Comparison of ENCODE assay signal across 28 mouse cellular contexts in the genomic region with DNA sequence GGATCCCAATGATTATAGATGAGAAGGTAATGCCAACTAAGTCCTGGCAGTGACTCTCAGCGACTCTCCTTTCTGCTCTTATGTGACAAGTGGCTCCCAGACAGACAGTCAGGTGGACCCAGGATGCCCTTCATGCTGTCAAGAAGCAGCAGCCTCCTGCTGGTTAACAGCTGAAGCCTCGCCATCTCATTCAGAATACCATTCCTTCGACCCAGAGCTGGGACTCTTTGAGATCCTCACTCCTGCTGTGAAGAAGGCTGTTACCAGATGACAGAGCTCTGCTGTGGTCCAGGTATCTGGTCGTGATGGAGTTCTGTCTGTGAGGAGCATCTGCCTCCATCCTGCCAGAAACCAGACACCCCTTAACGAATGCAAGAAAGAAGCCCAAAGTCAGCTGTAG.
A peak's percentile ranks its signal among the peaks of the same experiment; 100 is the strongest.
DNase-seq lines count a peak whose midpoint lies in the region; ATAC-seq lines count a peak whose summit lies in the region.
"Had no signal": no experiment of that assay in that cellular context is flagged by ENCODE, and none has a peak within 500 bp of the region (broad histone marks: within the 10 kb centered on the region; RNA-seq: fewer than 3 reads in every experiment).

No protein-coding gene starts in this region.

- H3K4me1 ChIP-seq in kidney, embryonic 15.5 days = no peaks in the 10 kb centered on the region
- H3K4me1 ChIP-seq: heart, embryonic 15.5 days; hindbrain, embryonic 12.5 days; limb, embryonic 15.5 days; liver, embryonic 13.5 days; midbrain, embryonic 13.5 days had no signal

- H3K27me3 ChIP-seq in kidney, embryonic 15.5 days = no peaks in the 10 kb centered on the region
- H3K27me3 ChIP-seq: embryonic facial prominence, embryonic 13.5 days; heart, embryonic 15.5 days; hindbrain, embryonic 12.5 days; limb, embryonic 15.5 days; liver, embryonic 13.5 days; midbrain, embryonic 13.5 days had no signal

- no peaks in the 10 kb centered on the region for H3K36me3 ChIP-seq in kidney, embryonic 15.5 days
- H3K36me3 ChIP-seq: embryonic facial prominence, embryonic 13.5 days; heart, embryonic 10.5 days; heart, embryonic 15.5 days; hindbrain, embryonic 12.5 days; limb, embryonic 10.5 days; limb, embryonic 15.5 days; liver, embryonic 13.5 days; midbrain, embryonic 13.5 days had no signal

- H3K27ac ChIP-seq in kidney, embryonic 15.5 days = no peak overlapping the region
- H3K27ac ChIP-seq: embryonic facial prominence, embryonic 13.5 days; heart, embryonic 10.5 days; heart, embryonic 15.5 days; hindbrain, embryonic 12.5 days; layer of hippocampus, adult 2 months; limb, embryonic 10.5 days; limb, embryonic 15.5 days; liver, embryonic 13.5 days; midbrain, embryonic 13.5 days had no signal

- no peak overlapping the region for H3K4me3 ChIP-seq in kidney, embryonic 15.5 days (replicated peaks)
- H3K4me3 ChIP-seq: embryonic facial prominence, embryonic 13.5 days; heart, embryonic 10.5 days; heart, embryonic 15.5 days; hindbrain, embryonic 12.5 days; layer of hippocampus, adult 2 months; limb, embryonic 10.5 days; limb, embryonic 15.5 days; liver, embryonic 13.5 days; midbrain, embryonic 13.5 days had no signal

- peak; percentile 50 for DNase-seq in left cerebral cortex, postnatal 4 days
- DNase-seq in left cerebral cortex, adult 18-20 months (ENCODE audit: low spot score in 2 of 2) = no peak
- DNase-seq in cerebellum, adult 11 months = peak; percentile 53
- DNase-seq in cerebellum, adult 9-10 months = peak; percentile 81
- peak; percentile 40 to 46 for DNase-seq in cerebellum, postnatal 36 days
- no peak for DNase-seq in testis, postnatal 10 days (ENCODE audit: low spot score)
- no peak for DNase-seq in frontal cortex, postnatal 10 days (ENCODE audit: low spot score in 2 of 2)
- DNase-seq: adrenal gland, adult 8-10 months; forebrain, postnatal 0 days; gastrocnemius, postnatal 14 days; kidney, adult 9 months; kidney, postnatal 25 days; liver, embryonic 13.5 days; lung, adult 18-20 months; lung, postnatal 4 days; right cerebral cortex, postnatal 25 days; thymus, postnatal 4 days had no signal

- ATAC-seq in kidney, embryonic 15.5 days (replicated peaks; ENCODE audit: low FRiP score) = no peak
- ATAC-seq: forebrain, postnatal 0 days; intestine, postnatal 0 days; lung, postnatal 0 days; midbrain, embryonic 13.5 days had no signal

- H3K4me2 ChIP-seq in kidney, embryonic 15.5 days = no peak overlapping the region
- H3K4me2 ChIP-seq: embryonic facial prominence, embryonic 13.5 days; heart, embryonic 15.5 days; hindbrain, embryonic 12.5 days; limb, embryonic 15.5 days; liver, embryonic 13.5 days; midbrain, embryonic 13.5 days had no signal

- H3K9ac ChIP-seq in kidney, embryonic 15.5 days = no peak overlapping the region
- H3K9ac ChIP-seq: embryonic facial prominence, embryonic 13.5 days; forebrain, postnatal 0 days; heart, embryonic 15.5 days; hindbrain, embryonic 12.5 days; limb, embryonic 15.5 days; liver, embryonic 13.5 days; midbrain, embryonic 13.5 days had no signal

- intact Hi-C loops in left cerebral cortex, postnatal 4 days (cut with DNase I) = no loop called here

- H3K9me3 ChIP-seq in kidney, embryonic 15.5 days (replicated peaks) = no peaks in the 10 kb centered on the region
- H3K9me3 ChIP-seq: embryonic facial prominence, embryonic 13.5 days; heart, embryonic 10.5 days; heart, embryonic 15.5 days; hindbrain, embryonic 12.5 days; limb, embryonic 10.5 days; limb, embryonic 15.5 days; liver, embryonic 13.5 days; midbrain, embryonic 13.5 days had no signal

- WGBS in kidney, embryonic 15.5 days = 42% methylated on average over 5 of the region's 5 CpGs

Comparison
In these comparisons a context has a peak if more than half of its experiments do, and no peak if none do; other contexts are left out.
1. DNase-seq: peak in left cerebral cortex, postnatal 4 days (single experiment), cerebellum, adult 11 months (single experiment), cerebellum, adult 9-10 months (single experiment) and cerebellum, postnatal 36 days (2 of 2); none in left cerebral cortex, adult 18-20 months (0 of 2), testis, postnatal 10 days (single experiment) and frontal cortex, postnatal 10 days (0 of 2).